Mouse (Mus musculus): ENCODE data around the gene Olfr263. TPM values are rescaled to one million over a fixed set of nuclear protein-coding genes. Genes with fewer than 3 reads are reported as not detected.

Olfr263 gene
- polyA plus RNA-seq, 1 experiment from 2014 or later: not detected

DNA sequence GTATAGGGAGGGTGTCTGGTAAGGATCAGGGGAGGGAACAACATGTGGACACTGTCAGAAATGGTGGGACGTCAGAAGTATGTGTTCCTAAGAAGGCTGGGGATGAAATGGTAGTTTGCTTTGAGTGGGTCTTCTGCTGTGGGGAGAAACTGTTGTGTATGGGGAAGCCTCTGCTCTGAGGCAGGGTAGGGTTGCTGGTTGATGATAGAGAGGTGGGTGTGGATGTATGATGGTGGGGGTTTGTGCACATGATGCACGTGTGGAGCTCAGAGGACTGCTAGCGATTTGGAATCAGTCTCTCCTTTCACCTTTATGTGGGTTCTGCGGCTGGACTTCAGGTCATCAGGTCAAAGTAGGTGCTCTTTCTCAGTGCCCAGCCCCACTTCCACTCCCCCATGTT, 56.1 kb downstream of the Olfr263 start:
- no peak overlapping the region for H3K27ac ChIP-seq (ENCODE audit: low read depth)
- H3K4me3 ChIP-seq (ENCODE audit: low read depth, low read length): no peak overlapping the region
- DNase-seq (no peak), ATAC-seq (no peak)
- H3K9ac ChIP-seq (replicated peaks): no peak overlapping the region
- no peak overlapping the region for H3K4me2 ChIP-seq (ENCODE audit: low read depth, low read length)
- H3K27me3 ChIP-seq (ENCODE audit: insufficient read depth, low read length): no peaks in the 10 kb centered on the region
- TF ChIP-seq CTCF (IDR thresholded peaks at IDR 0.05; ENCODE audit: low read depth) (no peak), EP300 (IDR thresholded peaks at IDR 0.05; ENCODE audit: low read depth) (no peak)
- H3K9me3 ChIP-seq (ENCODE audit: low read length): no peaks in the 10 kb centered on the region
- peaks cover 13% of the 10 kb centered on the region; the same call in 1 of the 2 replicates for H3K4me1 ChIP-seq (ENCODE audit: insufficient read depth)
- H3K36me3 ChIP-seq (replicated peaks; ENCODE audit: insufficient read depth, low read length): peaks cover 68% of the 10 kb centered on the region
- WGBS (ENCODE audit: insufficient replicate concordance): 81% methylated on average over 4 of the region's 4 CpGs

Other genes with a start within 250 kb of the Olfr263 start
- gene Olfr1370, start 54.7 kb upstream of the Olfr263 start, polyA plus RNA-seq (2015; fragmentation: Nextera tagmentation; extraction: Ambion mirVana): not detected in 2 replicates
- not detected in 2 replicates for gene Olfr1369-ps1, start 18.2 kb upstream of the Olfr263 start, polyA plus RNA-seq (2015; fragmentation: Nextera tagmentation; extraction: Ambion mirVana)
- not detected in 2 replicates for gene Olfr1368, start 16.2 kb downstream of the Olfr263 start, polyA plus RNA-seq (2015; fragmentation: Nextera tagmentation; extraction: Ambion mirVana)
- 36.5 and 36.7 TPM in 2 replicates for gene Trim27, start 49.8 kb downstream of the Olfr263 start, polyA plus RNA-seq (2015; fragmentation: Nextera tagmentation; extraction: Ambion mirVana)
- not detected in 2 replicates for gene Gpx5, start 163.1 kb downstream of the Olfr263 start, polyA plus RNA-seq (2015; fragmentation: Nextera tagmentation; extraction: Ambion mirVana)
- gene Gpx6, start 182.5 kb downstream of the Olfr263 start, polyA plus RNA-seq (2015; fragmentation: Nextera tagmentation; extraction: Ambion mirVana): 0.08 and 0.18 TPM in 2 replicates
- gene Olfr1367, start 217.3 kb downstream of the Olfr263 start, polyA plus RNA-seq (2015; fragmentation: Nextera tagmentation; extraction: Ambion mirVana): not detected in 2 replicates
- 2.4 and 2.7 TPM in 2 replicates for gene Zscan12, start 233.2 kb downstream of the Olfr263 start, polyA plus RNA-seq (2015; fragmentation: Nextera tagmentation; extraction: Ambion mirVana)